Mouse (Mus musculus): ENCODE results near the gene Vps37c.

- TF ChIP-seq CTCF (IDR thresholded peaks at IDR 0.05; ENCODE audit: low read depth) (no peak), EP300 (IDR thresholded peaks at IDR 0.05; ENCODE audit: low read depth) (no peak)
Measured at GRCm38 (mm10) chr19:10748401-10749102, 60.0 kb downstream of the Vps37c start.

Data from heart, postnatal 0 days (tissue).